Mouse (Mus musculus): ENCODE results near the gene Trp53rka. TPM values are rescaled to one million over a fixed set of nuclear protein-coding genes. Genes with fewer than 3 reads are reported as not detected.

The Trp53rka gene
- total RNA-seq, 2 experiments from 2014 or later, result 1.5 to 4.2 TPM

DNA sequence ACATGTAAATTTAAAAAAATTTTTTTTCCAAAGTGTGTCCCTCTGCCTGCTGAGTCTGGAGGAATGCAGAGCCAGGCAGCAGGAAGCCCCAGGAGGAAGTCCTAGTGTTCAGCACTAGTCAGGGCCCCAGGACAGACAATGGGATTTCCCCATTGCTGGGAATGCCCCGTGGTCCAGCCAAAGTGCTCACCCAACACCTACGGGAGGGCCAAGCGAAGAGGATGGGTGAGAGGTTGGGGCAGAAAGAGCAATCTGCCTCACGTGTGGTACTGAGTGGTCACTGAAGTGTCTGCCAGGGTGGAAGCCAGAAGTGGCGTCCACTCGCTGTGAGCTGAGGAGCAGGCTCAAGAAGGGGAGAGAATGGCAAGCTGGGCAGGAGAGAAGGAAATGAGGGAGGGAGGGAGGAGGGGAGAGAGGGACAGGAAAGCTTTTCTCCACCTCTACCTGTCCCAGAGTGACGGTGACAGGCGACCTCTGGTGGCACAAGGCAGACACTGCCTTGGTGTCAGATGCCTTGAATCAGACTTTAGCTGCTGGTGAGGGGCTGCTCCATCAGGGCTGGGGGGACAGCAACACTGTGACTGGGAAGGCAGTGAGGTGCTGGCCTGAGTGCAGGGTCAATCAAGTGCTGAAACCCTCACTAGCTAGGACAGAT, 6.1 kb downstream of the Trp53rka start:
- ATAC-seq (replicated peaks; ENCODE audit: low FRiP score, poor library complexity, severe bottlenecking), result no peak

DNA sequence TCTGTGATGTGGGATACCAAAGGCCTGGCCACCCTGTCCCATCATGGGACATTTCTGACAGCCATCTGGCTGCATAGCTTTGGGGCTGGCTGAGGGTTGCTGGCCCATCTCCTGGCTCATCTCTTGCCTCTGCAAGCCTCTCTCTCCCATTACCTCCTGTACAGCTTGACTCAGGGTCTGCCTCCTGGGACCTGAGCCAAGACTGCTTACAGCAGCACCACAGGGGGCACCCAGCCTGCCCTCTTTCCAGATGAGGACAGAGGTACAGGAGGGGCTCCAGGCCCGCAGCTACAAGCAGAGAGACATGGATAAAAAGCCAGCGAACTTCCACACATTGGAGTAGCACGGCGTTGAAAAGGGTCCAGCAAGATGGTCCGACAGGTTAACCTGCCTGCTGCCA, 6.7 kb downstream of the Trp53rka start:
- ATAC-seq (replicated peaks; ENCODE audit: low FRiP score, poor library complexity, severe bottlenecking), result no peak

DNA sequence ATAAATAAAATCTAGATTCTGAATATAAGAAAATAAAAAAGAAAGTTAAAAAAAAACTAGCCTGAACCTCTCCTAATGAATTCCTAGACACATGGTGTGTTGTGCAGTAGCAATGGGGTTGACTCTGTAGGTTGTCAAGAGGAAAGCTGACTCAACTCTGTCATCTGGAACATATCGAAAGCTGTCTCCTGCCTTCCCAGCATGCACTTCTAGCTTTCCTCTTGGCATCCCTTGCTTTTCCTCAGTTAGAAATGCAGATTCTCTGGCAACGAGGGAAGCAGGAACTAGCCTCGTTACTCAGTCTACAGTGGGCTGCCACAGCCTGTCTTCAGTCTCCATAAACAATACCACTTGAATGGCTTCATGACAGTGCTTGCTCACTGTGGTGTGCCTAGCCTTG, 7.3 kb downstream of the Trp53rka start:
- no peak for ATAC-seq (replicated peaks; ENCODE audit: low FRiP score, poor library complexity, severe bottlenecking)

DNA sequence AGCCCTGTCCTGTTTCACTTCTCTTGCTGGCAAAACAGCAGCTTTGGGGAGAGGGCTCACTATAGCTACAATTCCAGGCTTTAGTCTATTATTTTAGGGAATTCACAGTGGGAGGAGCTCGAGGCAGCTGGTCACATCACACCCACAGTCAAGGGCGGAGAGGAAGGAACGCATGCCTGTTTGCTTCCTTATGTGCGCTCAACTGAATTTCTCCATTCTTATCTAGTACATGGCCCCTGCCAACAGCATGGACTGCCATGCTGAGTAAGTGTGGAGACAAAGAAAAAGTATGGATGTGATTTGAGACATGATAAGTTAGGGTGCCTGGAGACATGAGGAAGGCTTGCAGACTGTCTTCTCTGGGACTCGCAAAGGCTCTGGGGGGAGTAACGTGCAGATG, 9.0 kb downstream of the Trp53rka start:
- no peak for ATAC-seq (replicated peaks; ENCODE audit: low FRiP score, poor library complexity, severe bottlenecking)

DNA sequence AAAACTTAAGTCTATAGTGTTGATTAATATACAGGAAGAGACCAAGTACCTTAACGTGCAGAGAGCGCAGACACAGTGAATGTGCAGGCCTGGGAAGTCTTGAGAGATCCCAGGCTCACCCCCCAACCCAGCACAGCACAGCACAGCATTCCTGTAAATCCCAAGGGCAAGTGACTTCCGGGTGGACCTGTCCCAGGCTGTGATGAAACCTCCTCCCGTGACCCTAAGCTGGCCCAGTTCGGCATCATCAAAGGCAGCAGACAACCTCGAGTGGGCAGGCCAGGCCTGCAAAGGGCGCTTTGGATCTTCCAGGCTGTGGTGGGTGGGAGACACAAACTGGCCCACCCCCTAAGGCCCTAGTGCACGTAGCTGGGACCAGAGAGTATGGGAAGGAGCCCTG, 11.1 kb downstream of the Trp53rka start:
- no peak for ATAC-seq (replicated peaks; ENCODE audit: low FRiP score, poor library complexity, severe bottlenecking)

DNA sequence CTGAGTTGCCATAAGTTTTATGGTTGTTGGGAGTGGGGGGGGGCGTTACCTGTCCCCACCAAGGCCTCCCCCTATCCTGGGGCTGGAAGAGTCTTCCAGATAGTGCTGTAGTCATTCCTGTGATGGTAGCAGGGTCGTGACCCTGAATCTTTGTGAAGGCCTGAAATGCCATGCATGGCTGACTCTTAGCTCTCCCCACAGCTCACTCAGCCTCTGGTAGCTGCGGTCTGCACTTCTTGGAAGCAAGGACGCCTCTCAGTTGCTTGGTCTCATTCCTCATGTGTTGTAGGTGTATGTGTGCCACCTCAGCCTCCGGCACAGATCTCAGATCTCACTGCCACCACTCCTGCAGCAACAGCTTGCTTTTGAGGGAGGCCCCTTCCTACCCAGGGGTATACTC, 17.3 kb downstream of the Trp53rka start:
- ATAC-seq (replicated peaks; ENCODE audit: low FRiP score, poor library complexity, severe bottlenecking), result no peak

DNA sequence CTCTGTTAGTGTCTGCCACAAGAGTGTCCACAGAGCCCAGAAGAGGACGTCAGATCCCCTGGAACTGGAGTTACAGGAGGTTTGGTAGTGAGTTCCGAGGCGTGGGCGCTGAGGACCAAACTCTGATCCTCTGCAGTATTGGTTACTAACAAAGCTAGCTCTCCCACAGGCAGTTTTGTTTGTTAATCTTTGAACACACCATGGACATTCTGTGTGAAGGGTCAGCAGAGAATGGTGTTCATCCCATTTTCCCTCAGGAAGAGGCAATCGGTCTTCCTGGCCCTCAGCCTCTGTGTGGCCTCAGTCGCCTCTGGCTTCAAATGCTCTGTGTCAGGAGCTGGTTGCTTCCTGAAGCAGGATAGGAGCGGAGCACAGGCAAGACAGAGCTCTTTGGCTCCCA, 17.7 kb downstream of the Trp53rka start:
- ATAC-seq (replicated peaks; ENCODE audit: low FRiP score, poor library complexity, severe bottlenecking), result no peak

DNA sequence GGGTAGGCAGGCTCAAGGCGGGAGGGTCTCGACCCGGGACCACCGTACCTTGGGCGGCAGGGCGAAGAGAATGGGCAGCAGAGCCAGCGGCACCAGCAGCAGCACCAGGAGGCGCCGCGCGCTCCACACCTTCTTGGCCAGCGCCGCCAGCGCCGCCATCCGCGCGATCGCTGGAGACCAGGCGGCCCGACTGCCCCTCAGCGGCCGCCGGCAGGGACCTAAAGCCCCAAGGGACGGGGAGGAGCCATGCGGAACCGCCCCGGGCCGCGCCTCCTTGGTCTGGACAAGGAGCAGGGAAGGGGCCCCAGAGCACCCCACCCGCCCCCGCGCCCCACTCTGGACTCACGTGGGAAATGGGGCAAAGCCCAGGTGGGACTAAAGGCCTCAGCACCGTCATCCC, 20.1 kb downstream of the Trp53rka start, which contains the start of gene Slc13a3:
TSS of gene Slc13a3 (minus strand) at position 228 of the 400 bp plus-strand sequence.
- no peak for ATAC-seq (replicated peaks; ENCODE audit: low FRiP score, poor library complexity, severe bottlenecking)

DNA sequence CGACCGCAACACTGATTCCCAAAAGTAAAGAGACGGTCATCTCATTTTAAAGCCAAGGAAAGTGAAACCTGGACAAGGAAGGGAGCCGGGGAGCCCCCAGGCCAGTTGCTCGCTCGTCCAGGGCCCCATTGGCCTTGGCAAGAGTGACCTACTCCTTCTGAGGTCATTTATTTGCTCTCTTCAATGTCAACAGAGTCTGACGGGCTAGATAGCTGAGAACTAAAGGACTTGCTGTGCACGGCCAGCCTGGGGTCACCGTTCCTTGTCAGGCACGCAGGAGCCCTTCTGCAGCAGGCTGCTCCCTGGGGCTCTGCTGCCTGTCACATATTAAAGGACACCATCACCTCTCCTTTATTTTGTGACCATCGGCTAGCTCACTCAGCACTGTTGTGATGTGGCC, 21.2 kb downstream of the Trp53rka start:
- no peak for ATAC-seq (replicated peaks; ENCODE audit: low FRiP score, poor library complexity, severe bottlenecking)

DNA sequence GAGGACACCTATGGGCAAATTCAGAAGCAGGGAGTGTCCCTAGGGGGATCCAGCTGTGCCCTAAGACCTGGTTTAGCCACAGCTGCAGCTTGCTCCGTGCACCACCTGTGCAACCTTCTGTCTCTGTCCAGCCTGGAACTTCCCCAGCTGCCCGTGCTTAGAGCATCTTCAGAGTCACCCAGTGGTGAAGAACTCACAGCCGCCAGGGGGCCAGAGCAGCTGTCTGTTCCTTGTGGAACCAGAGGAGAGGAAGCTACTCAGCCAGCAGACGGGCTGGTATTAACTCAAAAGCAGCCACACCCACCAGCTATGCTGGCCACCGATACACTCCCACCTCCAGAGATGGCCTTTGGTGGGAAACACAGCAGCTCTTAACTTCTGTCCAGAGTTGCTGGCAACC, 23.0 kb downstream of the Trp53rka start:
- no peak for ATAC-seq (replicated peaks; ENCODE audit: low FRiP score, poor library complexity, severe bottlenecking)

DNA sequence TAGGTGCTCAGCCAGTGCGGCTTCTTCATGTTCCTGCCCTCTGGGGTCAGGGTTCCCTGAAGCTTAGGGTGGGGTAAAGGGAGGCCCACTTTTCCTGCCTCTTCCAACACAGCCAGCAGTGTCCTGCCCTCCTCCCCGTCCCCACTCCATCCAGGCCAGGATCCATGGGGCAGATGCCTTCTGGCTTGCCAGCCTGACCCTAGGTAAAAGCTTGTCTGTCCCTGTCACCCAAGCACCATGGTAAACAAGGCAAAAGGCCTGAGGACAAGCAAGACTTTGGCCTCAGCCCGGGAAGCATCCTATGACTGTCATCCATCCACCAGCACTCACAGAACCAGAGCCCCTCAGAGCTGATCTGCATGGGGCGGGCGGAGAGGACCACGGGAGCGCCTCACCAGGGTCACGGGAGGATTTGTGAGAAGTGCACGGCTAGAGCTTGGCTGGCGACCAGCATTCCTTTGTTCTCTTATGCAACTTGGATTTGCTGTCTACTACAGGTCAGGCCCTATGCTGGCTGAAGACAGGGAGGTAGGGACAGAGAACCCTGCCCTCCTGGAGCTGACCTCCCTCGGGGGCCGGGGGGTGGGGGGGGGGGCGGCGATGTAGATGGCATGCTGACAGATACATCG, 25.2 kb downstream of the Trp53rka start:
- no peak for ATAC-seq (replicated peaks; ENCODE audit: low FRiP score, poor library complexity, severe bottlenecking)

DNA sequence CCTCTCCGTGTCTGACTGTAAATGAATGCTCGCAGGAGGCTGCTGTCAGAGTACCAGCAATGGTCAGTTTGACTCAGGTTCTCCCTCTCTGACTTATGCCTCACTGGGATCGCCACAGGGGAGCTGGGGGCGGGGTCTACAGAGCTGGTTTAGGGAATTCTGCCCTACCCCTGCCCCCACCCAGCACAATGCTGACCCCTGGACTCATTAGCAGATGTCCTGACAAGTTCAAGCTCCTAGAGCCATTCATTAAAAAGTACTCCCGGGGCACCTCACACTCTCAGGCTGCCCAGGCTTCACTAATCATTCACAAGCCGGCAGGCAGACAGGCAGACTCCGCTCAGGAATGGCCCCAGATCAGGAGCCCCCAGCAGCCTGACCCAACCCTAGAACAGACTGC, 33.5 kb downstream of the Trp53rka start:
- ATAC-seq (replicated peaks; ENCODE audit: low FRiP score, poor library complexity, severe bottlenecking), result no peak

DNA sequence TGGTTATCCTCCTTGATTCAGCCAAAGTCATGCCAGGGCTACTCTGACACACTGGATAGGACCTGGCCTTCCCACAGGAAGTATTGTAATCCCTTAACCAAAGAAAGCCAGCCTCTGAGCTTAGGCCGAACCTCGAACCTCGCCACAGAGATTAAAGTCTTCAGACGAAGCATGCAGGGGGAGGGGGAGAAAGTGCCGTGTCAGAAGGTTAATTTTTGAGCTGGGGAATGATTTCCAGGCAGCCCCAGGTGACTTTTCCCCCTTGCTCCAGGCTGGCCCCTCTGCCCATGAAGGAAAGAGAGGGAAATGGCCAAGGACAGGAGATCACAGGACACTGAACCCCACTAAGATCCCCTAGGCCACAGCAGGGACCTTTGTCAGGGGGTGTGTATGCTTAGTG, 34.9 kb downstream of the Trp53rka start:
- no peak for ATAC-seq (replicated peaks; ENCODE audit: low FRiP score, poor library complexity, severe bottlenecking)

DNA sequence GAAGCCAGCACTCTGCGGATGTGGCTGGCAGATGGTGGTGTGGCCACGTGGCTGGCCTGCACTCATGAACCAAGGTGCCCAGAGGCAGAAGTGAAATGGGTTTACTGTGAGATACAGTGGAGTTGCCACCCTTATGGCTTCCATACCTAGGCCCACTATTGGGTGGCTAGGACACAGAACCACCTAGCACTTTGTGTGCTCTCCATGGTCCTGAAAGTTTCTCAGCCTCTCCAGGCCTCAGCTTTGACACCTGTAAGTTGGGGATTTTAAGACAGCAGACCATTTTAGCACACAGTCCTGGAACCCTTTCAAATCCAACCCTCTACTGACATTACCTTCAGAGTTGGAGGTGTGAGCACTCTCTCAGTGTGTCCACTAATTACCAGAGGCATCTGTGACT, 36.4 kb downstream of the Trp53rka start:
- ATAC-seq (replicated peaks; ENCODE audit: low FRiP score, poor library complexity, severe bottlenecking), result no peak

DNA sequence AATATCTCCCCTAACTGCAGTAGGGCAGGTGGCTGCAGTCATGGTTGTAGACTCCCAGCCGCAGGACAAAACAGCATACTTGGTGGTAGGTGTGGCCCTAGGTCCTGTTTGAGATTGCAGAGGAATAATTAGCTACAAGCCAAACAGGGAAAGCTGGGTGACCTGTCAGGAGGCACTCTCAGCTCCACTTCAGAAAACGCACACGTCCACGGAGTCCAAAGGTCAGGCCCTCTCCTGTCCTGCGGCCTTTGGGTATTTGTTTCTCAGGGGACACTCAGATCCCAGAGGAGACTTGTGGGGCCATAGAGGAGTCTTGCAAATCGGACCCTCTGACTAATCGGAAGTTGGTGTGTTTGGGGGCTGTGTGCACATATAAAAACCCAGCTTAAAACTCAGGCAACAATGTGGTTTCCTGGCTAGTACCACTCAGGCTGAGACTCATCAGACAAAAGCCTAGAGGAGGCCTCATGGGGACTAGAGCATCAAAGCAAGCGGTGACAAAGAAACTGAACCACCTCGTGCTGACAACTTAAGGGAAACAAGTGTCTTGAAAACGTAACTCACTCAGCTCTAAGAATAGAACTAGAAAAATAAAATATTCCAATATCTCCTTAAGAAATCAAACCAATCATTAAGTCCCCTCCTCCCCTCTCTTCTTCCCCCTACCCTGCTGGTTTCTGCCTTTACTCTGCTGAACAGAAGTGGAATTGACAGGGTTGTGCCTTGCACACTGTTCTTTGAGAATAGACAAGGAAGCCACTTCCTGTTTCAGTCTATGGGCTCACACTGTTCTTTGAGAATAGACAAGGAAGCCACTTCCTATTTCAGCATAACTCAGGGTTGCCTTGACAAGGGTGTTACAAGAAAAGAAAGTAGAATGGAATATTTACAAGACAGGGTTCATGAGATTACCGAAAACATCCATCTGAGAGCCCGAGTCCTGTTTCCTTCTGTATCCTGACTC, 40.1 kb downstream of the Trp53rka start:
- ATAC-seq (replicated peaks; ENCODE audit: low FRiP score, poor library complexity, severe bottlenecking), result no peak

DNA sequence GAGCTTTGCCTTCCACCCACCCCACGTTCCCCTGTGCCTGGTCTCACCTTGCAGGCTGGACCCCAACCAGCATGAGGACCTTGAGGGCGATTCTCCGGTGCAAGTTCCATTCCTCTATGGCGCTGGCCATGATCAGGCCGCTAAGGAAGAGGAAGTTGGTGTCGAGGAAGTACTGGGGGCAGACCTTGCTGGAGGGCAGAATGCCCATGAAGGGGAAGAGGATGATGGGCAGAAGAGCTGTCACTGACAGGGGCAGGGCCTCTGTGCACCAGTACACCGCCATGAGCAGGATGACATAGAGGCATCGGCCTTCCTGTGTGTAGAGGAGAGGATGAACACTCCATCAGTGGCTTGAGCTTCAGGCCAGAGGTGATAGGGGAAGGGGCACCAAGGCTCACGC, 44.6 kb downstream of the Trp53rka start:
- no peak for ATAC-seq (replicated peaks; ENCODE audit: low FRiP score, poor library complexity, severe bottlenecking)

DNA sequence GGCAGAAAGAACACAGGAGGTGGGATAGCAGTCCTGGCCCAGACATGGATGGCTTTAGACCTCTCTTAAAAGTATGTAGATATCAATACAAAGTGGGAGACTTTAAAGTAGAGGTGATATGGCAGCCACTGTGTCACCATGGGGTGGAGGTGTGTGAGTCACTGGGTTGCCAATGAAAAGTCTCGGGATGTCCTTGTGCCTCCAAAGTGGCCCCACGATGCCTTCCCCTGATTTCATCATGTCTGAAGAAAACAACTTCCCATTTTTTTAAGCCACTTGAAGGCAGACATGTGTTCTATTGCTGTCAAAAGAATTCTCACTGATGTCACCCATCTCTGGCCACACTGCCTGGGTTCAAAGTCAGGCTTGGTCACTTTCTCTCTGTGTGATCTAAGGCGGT, 48.3 kb downstream of the Trp53rka start:
- ATAC-seq (replicated peaks; ENCODE audit: low FRiP score, poor library complexity, severe bottlenecking), result no peak

DNA sequence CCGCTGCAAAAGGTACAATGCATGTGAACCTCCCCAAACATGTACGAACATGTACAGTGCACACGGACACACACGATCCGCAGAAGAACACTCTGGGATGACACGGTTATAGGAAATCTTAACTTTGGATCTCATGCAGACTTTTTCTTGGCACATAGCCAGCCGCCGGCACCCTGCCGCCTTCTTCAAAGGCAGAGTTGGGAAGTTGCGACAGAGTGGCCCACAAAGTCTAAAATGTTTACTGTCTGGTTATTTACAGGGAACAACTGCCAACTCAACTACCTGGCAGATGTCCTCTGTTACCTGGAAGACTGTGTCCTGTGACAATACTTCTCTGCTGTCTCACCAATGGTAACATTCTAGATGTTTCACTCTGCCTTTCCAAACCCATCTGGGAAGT, 50.1 kb downstream of the Trp53rka start:
- ATAC-seq (replicated peaks; ENCODE audit: low FRiP score, poor library complexity, severe bottlenecking), result no peak

DNA sequence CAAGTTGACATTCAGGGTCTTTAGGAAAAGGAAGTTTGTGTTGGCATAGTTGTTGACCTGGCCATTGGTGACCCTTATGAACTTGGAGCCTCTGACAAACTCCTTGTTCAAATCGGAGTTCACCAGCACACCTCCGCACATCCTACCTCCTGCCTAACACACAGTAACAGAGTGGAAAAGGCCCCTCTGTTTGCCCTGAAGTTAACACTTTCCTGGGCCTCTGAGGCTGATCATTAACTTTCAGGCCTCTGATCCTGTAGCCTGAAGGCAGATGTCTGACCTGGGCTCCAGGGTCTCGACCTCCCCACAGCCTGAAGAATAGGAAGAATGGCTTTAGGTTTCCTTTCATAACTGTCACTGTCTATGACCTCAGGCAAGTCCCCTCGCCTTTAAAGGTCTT, 51.5 kb downstream of the Trp53rka start:
- ATAC-seq (replicated peaks; ENCODE audit: low FRiP score, poor library complexity, severe bottlenecking), result no peak

Data from erythroblast, adult 5-6 weeks (primary cell).